Mouse (Mus musculus) lung, embryonic 14.5 days (tissue): ENCODE results near the gene Atp1a3. TPM values are rescaled to one million over a fixed set of nuclear protein-coding genes. Genes with fewer than 3 reads are reported as not detected.

Experiments
- ATAC-seq: fragments of 200-750 bp; cut with Nextera tagmentation; 2 replicates; pipeline ENCODE4 v1.8.0; 2017; ENCODE audit warnings: mild to moderate bottlenecking, moderate TSS enrichment, moderate library complexity; ENCODE audit not compliant: insufficient read depth
- DNase-seq: peaks from one replicate; pipeline ENCODE4 v3.0.0-alpha.2; 2015
- H3K27ac ChIP-seq: fragments of 300-500 bp; sonication (generic); 2 replicates; pipeline ENCODE4 v1.5.1; 2014; ENCODE audit warnings: low read depth, mild to moderate bottlenecking, moderate library complexity
- H3K27me3 ChIP-seq: fragments of 300-500 bp; sonication (generic); 2 replicates; pipeline ENCODE4 v1.6.1; 2014; ENCODE audit warnings: low read length, control low read depth; ENCODE audit not compliant: insufficient read depth
- H3K36me3 ChIP-seq: fragments of 300-500 bp; sonication (generic); 2 replicates; pipeline ENCODE4 v1.6.1; 2014; ENCODE audit warnings: control low read depth; ENCODE audit not compliant: insufficient read depth
- H3K4me1 ChIP-seq: fragments of 300-500 bp; sonication (generic); 2 replicates; pipeline ENCODE4 v1.6.1; 2014; ENCODE audit warnings: antibody characterized with exemption, control low read depth; ENCODE audit not compliant: insufficient read depth
- H3K4me2 ChIP-seq: fragments of 300-500 bp; sonication (generic); 2 replicates; pipeline ENCODE4 v1.6.1; 2014; ENCODE audit warnings: mild to moderate bottlenecking
- H3K4me3 ChIP-seq: fragments of 300-500 bp; sonication (generic); 2 replicates; pipeline ENCODE4 v1.5.1; 2014; ENCODE audit warnings: low read depth, low read length
- H3K9ac ChIP-seq: fragments of 300-500 bp; sonication (generic); 2 replicates; pipeline ENCODE4 v1.6.1; 2014
- H3K9me3 ChIP-seq: fragments of 300-500 bp; sonication (generic); 2 replicates; pipeline ENCODE4 v1.6.1; 2016; ENCODE audit warnings: low read depth, low read length, control low read depth
- CTCF ChIP-seq: IDR thresholded peaks from 2 replicates; pipeline ENCODE4 v1.5.1; 2016; ENCODE audit warnings: antibody characterized with exemption, low read depth
- WGBS: fragments of 180-500 bp; shearing (Covaris S2); extraction: QIAGEN DNeasy Blood & Tissue Kit; methylation state at CpG from one replicate; pipeline ENCODE4 v1.1.7; 2014; 5-methylcytosine and 5-hydroxymethylcytosine counted together
- polyA plus RNA-seq: library from polyadenylated mRNA; unstranded; fragments of >200 nt; fragmentation: Nextera tagmentation; extraction: Ambion mirVana; gene quantifications from 2 replicates; pipeline ENCODE4 v1.2.1, GENCODE M21; 2014

Gene Atp1a3
- polyA plus RNA-seq, 1 experiment from 2014 or later: 0.74 TPM

GRCm38 (mm10) chr7:24983396-24983795 lies 22.4 kb downstream of the Atp1a3 start:
- no peak for DNase-seq
- 77% methylated on average over 5 of the region's 5 CpGs for WGBS
- TF ChIP-seq CTCF: no peak
- Histone ChIP-seq H3K4me2 (no peak overlapping the region), H3K9ac (no peak overlapping the region), H3K27ac (no peak overlapping the region), H3K9me3 (no peaks in the 10 kb centered on the region), H3K4me3 (no peak overlapping the region), H3K4me1 (no peaks in the 10 kb centered on the region), H3K27me3 (no peaks in the 10 kb centered on the region), H3K36me3 (no peaks in the 10 kb centered on the region)
- no peak for ATAC-seq

GRCm38 (mm10) chr7:24980439-24980838 lies 25.3 kb downstream of the Atp1a3 start:
- DNase-seq: no peak
- no peak for TF ChIP-seq CTCF

GRCm38 (mm10) chr7:24978781-24979180 lies 27.0 kb downstream of the Atp1a3 start:
- 77% methylated on average over 7 of the region's 7 CpGs for WGBS
- no peak for DNase-seq
- ATAC-seq: no peak

More at GRCm38 (mm10) chr7:24980439-24980838, 25.3 kb downstream of the Atp1a3 start:
- no peak overlapping the region for H3K9ac ChIP-seq
- no peaks in the 10 kb centered on the region for H3K4me1 ChIP-seq
- H3K27me3 ChIP-seq: no peaks in the 10 kb centered on the region
- H3K4me2 ChIP-seq: no peak overlapping the region
- H3K36me3 ChIP-seq: no peaks in the 10 kb centered on the region
- no peak for ATAC-seq
- H3K9me3 ChIP-seq: no peaks in the 10 kb centered on the region
- WGBS: 75% methylated on average over 7 of the region's 7 CpGs
- H3K27ac ChIP-seq: no peak overlapping the region
- no peak overlapping the region for H3K4me3 ChIP-seq

GRCm38 (mm10) chr7:24974893-24975595 lies 30.7 kb downstream of the Atp1a3 start:
- ATAC-seq (no peak), DNase-seq (peak; percentile 80)
- no peak overlapping the region for H3K9ac ChIP-seq
- H3K4me2 ChIP-seq: no peak overlapping the region
- H3K27ac ChIP-seq: no peak overlapping the region
- H3K4me1 ChIP-seq: 0 out of 2 replicates have a peak, but pooled peaks cover 3% of the 10 kb centered on the region
- TF ChIP-seq CTCF: peak; percentile 74
- H3K4me3 ChIP-seq: no peak overlapping the region
- 0 out of 2 replicates have a peak, but pooled peaks cover 2% of the 10 kb centered on the region for H3K36me3 ChIP-seq
- no peaks in the 10 kb centered on the region for H3K9me3 ChIP-seq
- H3K27me3 ChIP-seq: no peaks in the 10 kb centered on the region
- WGBS: 28% methylated on average over 9 of the region's 9 CpGs

More at GRCm38 (mm10) chr7:24978781-24979180, 27.0 kb downstream of the Atp1a3 start:
- no peak overlapping the region for H3K4me2 ChIP-seq
- H3K4me1 ChIP-seq: no peaks in the 10 kb centered on the region
- no peak overlapping the region for H3K4me3 ChIP-seq
- no peak overlapping the region for H3K9ac ChIP-seq
- H3K9me3 ChIP-seq: no peaks in the 10 kb centered on the region
- no peak overlapping the region for H3K27ac ChIP-seq
- H3K27me3 ChIP-seq: no peaks in the 10 kb centered on the region
- TF ChIP-seq CTCF: no peak
- H3K36me3 ChIP-seq: no peaks in the 10 kb centered on the region

GRCm38 (mm10) chr7:24973902-24974301 lies 31.9 kb downstream of the Atp1a3 start:
- DNase-seq: no peak
- Histone ChIP-seq H3K27me3 (no peaks in the 10 kb centered on the region), H3K4me3 (no peak overlapping the region), H3K36me3 (peaks cover 11% of the 10 kb centered on the region; the same call in 1 of the 2 replicates), H3K4me2 (no peak overlapping the region), H3K9ac (no peak overlapping the region), H3K4me1 (0 out of 2 replicates have a peak, but pooled peaks cover 3% of the 10 kb centered on the region), H3K9me3 (no peaks in the 10 kb centered on the region), H3K27ac (no peak overlapping the region)
- TF ChIP-seq CTCF: no peak
- ATAC-seq: no peak
- 63% methylated on average over 5 of the region's 5 CpGs for WGBS

- no peaks in the 10 kb centered on the region for H3K27me3 ChIP-seq
- DNase-seq (no peak), ATAC-seq (no peak)
- WGBS: 81% methylated on average over 4 of the region's 4 CpGs
- no peak overlapping the region for H3K9ac ChIP-seq
- H3K9me3 ChIP-seq: no peaks in the 10 kb centered on the region
- H3K4me1 ChIP-seq: 0 out of 2 replicates have a peak, but pooled peaks cover 3% of the 10 kb centered on the region
- TF ChIP-seq CTCF: no peak
- no peak overlapping the region for H3K27ac ChIP-seq
- H3K4me2 ChIP-seq: no peak overlapping the region
- peaks cover 11% of the 10 kb centered on the region; the same call in 1 of the 2 replicates for H3K36me3 ChIP-seq
- H3K4me3 ChIP-seq: no peak overlapping the region
Measured at GRCm38 (mm10) chr7:24973208-24973607, 32.5 kb downstream of the Atp1a3 start.

GRCm38 (mm10) chr7:24971972-24972893 lies 33.5 kb downstream of the Atp1a3 start, which contains the start of gene Rabac1:
Rabac1 (minus strand) TSS chr7:24972754.
- Histone ChIP-seq H3K9ac (peak within 1 kb of the TSS; percentile 75), H3K27me3 (no peaks in the 10 kb centered on the region), H3K27ac (peak within 1 kb of the TSS; percentile 75), H3K36me3 (peaks cover 11% of the 10 kb centered on the region; the same call in 1 of the 2 replicates), H3K4me2 (peak within 1 kb of the TSS; percentile 81), H3K4me1 (0 out of 2 replicates have a peak, but pooled peaks cover 3% of the 10 kb centered on the region), H3K4me3 (peak within 1 kb of the TSS; percentile 77), H3K9me3 (no peaks in the 10 kb centered on the region)
- DNase-seq: peak; percentile 96
- under 1% methylated on average over 45 of the region's 45 CpGs for WGBS
- peak; percentile 93 for ATAC-seq
- peak; percentile 52 for TF ChIP-seq CTCF
